Mouse (Mus musculus) inflammation-experienced regulatory T-cells, adult 16 weeks (primary cell): ENCODE data around the gene Cracr2b. TPM values are rescaled to one million over a fixed set of nuclear protein-coding genes. Genes with fewer than 3 reads are reported as not detected.

Experiments used
- polyA plus RNA-seq: library from polyadenylated mRNA; unstranded; fragments of 100-300 nt; shearing (Covaris generic); gene quantifications from one replicate; pipeline ENCODE4 v1.2.1, GENCODE M21; 2017

Gene Cracr2b
- not detected for polyA plus RNA-seq

GRCm38 (mm10) chr7:141460391-141461113, at the start of gene Cracr2b:
Gene Cracr2b (plus strand): TSS chr7:141461094.

GRCm38 (mm10) chr7:141413809-141414584, 46.9 kb upstream of the Cracr2b start, which contains the start of gene Gatd1:
Gene Gatd1 (minus strand): TSS chr7:141414136.

GRCm38 (mm10) chr7:141429310-141429709, 31.6 kb upstream of the Cracr2b start, which contains the start of gene Cend1:
Gene Cend1 (minus strand): TSS chr7:141429491.

GRCm38 (mm10) chr7:141437178-141438120, 23.4 kb upstream of the Cracr2b start, which contains the start of gene Slc25a22:
Gene Slc25a22 (minus strand): TSS chr7:141437892.

DNA sequence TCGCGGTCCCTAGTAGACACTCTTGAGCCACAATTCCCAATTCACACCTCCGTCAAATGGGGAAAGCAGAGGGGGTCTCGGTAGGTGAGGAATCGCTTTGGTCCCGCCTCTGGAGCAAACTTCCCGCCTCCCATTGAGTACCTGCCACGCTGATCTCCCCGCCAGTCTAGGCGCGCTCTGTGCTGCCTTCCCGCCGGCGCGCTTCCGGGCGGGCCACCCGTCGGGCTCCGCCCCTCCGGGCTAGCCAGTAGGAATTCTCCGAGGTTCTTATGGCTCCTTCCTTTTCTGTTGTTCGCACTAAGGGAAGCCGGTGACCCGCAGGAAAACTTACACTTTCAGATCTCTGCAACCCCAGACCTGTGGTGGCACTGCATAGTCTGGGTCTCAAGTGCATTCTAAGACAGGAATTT, 17.1 kb upstream of the Cracr2b start, which contains the start of gene Pidd1:
Pidd1 (minus strand) TSS at position 198 of the 410 bp plus-strand sequence.

DNA sequence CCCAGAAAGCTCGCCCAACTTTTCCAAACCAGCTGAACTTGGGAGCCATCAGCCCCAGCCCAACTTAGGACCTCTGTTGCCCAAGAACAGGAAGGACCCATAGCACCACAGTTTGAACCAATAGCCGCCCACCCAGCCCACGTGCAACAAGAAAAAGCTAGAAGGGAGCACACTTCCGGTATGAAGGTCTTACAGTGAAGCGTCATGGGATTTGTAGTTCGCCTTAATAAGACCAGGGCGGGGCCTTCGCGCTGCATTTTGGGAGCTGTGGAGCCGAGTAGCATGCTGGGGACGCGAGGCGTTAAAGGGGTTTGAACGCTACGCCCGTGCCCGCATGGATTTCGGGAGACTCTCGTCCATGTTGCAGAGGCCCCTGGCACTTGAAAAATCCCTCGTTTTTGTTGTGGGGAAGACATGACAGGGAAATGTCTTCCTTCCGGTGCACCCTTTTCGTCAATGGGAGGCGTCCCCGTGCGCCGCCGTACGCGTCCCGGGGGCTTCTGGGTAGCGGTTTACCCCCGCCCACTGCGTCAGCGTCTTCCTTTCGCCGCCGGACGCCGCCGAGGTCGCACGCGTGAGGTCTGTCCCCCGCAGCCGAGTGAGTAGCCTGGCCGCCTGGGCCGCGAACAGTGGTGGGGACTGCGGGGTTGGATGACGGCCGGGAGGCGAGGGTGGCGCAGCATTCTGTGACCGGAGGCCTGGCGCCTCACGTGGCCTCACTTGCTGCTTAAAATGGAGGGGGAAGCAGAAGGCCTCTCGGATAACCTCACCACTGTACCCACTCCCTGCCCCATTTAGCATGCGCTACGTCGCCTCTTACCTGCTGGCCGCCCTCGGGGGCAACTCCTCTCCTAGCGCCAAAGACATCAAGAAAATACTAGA, 13.5 kb upstream of the Cracr2b start, which contains the start of gene Rplp2:
Rplp2 (plus strand) TSS at position 261 of the 882 bp plus-strand sequence.

DNA sequence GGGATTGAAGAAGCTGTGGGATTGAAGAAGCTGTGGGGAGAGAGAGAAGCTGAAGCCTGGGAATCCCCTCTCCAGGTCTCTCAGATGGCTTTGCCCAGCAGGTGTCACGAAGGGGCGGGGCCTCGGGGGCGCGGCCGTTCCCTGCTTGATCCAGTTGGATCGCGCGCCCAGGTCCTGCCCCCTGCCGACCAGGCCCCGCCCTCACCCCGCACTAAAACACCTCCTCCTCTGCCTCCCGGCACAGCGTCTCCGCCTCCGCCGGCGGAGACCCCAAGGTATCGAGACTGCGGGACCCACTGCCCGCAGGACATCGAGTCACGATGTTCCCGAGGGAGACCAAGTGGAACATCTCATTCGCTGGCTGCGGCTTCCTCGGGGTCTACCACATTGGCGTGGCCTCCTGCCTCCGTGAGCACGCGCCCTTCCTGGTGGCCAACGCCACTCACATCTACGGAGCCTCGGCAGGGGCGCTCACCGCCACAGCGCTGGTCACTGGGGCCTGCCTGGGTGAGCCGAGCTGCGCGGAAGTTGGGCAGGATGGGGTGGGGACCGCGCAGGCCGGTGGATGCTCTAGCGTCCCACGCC, 5.8 kb upstream of the Cracr2b start, which contains the start of gene Pnpla2:
Pnpla2 (plus strand) TSS at position 232 of the 585 bp plus-strand sequence.

DNA sequence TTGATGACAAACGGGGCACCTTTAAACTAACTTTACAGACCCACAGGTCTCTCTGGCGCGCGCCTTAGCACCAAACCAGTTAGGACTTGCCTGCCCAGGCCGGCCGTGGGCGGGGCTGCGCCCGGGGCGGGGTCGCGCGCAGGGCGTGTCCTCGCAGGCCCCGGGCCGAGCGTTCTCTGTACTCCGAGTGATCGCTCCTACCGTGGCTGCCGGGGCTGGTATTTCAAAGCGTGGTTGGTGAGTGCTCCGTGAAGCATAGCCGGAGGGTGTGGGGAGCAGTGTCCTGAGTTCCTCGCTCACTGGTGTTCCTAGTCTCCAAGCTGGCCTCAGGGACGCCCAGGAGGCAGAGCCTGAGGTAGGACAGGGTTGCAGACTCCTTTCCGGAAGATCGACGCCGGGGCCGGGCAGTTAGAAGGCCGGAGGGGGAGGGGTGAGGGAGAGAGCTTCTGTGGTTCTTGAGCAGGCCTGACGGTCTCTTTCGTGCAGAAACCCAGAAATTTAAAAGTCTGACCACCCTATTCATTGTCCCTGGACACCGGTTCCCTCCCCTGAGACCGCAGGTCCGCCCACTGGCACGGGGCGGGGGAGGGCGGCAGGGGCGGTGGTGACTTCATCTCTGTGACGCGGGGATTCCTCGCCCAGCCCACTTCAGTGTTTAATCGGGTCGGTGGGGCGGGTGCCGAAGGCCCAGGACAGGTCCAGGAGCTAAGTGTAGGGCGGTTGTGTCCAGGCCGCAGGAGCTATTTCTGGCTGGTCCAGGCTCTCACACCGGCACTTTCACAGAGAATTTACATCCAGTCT, 6.5 kb downstream of the Cracr2b start, which contains the start of gene Cd151:
Cd151 (plus strand) TSS at position 163 of the 801 bp plus-strand sequence.

GRCm38 (mm10) chr7:141475011-141475804, 14.3 kb downstream of the Cracr2b start, which contains the start of the genes Polr2l and Tspan4:
Gene Polr2l (minus strand): TSS chr7:141475132.
Gene Tspan4 (plus strand): TSS chr7:141475240.

Other genes with a start within 250 kb of the Cracr2b start
- gene Lmntd2, start 247.0 kb upstream of the Cracr2b start, polyA plus RNA-seq = 15.4 TPM
- gene Rassf7, start 245.2 kb upstream of the Cracr2b start, polyA plus RNA-seq = 24.4 TPM
- gene Phrf1, start 232.3 kb upstream of the Cracr2b start, polyA plus RNA-seq = 133 TPM
- gene Irf7, start 194.6 kb upstream of the Cracr2b start, polyA plus RNA-seq = 111 TPM
- gene Cdhr5, start 184.3 kb upstream of the Cracr2b start, polyA plus RNA-seq = not detected
- gene Sct, start 182.0 kb upstream of the Cracr2b start, polyA plus RNA-seq = not detected
- not detected for gene Drd4, start 169.1 kb upstream of the Cracr2b start, polyA plus RNA-seq
- 15.6 TPM for gene Deaf1, start 133.4 kb upstream of the Cracr2b start, polyA plus RNA-seq
- gene Tmem80, start 133.4 kb upstream of the Cracr2b start, polyA plus RNA-seq = 41.9 TPM
- gene Eps8l2, start 122.2 kb upstream of the Cracr2b start, polyA plus RNA-seq = not detected
- gene Taldo1, start 68.9 kb upstream of the Cracr2b start, polyA plus RNA-seq = 342 TPM
- gene Gatd1, start 47.0 kb upstream of the Cracr2b start, polyA plus RNA-seq = 85.0 TPM
- gene Cend1, start 31.6 kb upstream of the Cracr2b start, polyA plus RNA-seq = 0.56 TPM
- 82.4 TPM for gene Slc25a22, start 23.2 kb upstream of the Cracr2b start, polyA plus RNA-seq
- gene Pidd1, start 17.1 kb upstream of the Cracr2b start, polyA plus RNA-seq = 14.5 TPM
- gene Rplp2, start 13.7 kb upstream of the Cracr2b start, polyA plus RNA-seq = 1,588 TPM
- 99.5 TPM for gene Pnpla2, start 5.9 kb upstream of the Cracr2b start, polyA plus RNA-seq
- gene Cd151, start 6.3 kb downstream of the Cracr2b start, polyA plus RNA-seq = 8.9 TPM
- gene Polr2l, start 14.0 kb downstream of the Cracr2b start, polyA plus RNA-seq = 31.5 TPM
- gene Tspan4, start 14.1 kb downstream of the Cracr2b start, polyA plus RNA-seq = 3.8 TPM
- gene Chid1, start 78.8 kb downstream of the Cracr2b start, polyA plus RNA-seq = 24.9 TPM
- gene Ap2a2, start 101.1 kb downstream of the Cracr2b start, polyA plus RNA-seq = 25.5 TPM
- 0.18 TPM for gene Muc6, start 194.2 kb downstream of the Cracr2b start, polyA plus RNA-seq
- not detected for gene Muc2, start 229.2 kb downstream of the Cracr2b start, polyA plus RNA-seq